Mouse (Mus musculus): ENCODE data around the gene Epha5. TPM values are rescaled to one million over a fixed set of nuclear protein-coding genes. Genes with fewer than 3 reads are reported as not detected.

The Epha5 gene
- polyA plus RNA-seq, 1 experiment = 0.18 TPM

- Histone ChIP-seq H3K9ac (ENCODE audit: low read depth, poor library complexity, severe bottlenecking) (no peak overlapping the region), H3K4me3 (ENCODE audit: low read depth, low read length) (no peak overlapping the region), H3K27ac (ENCODE audit: insufficient read depth, low read length) (no peak overlapping the region), H3K36me3 (ENCODE audit: control insufficient read depth, insufficient read depth, low read length, poor library complexity, severe bottlenecking) (no peaks in the 10 kb centered on the region), H3K27me3 (ENCODE audit: control insufficient read depth, insufficient read depth, low read length, poor library complexity, severe bottlenecking) (no peaks in the 10 kb centered on the region), H3K9me3 (replicated peaks; ENCODE audit: control insufficient read depth, insufficient read depth, low read length, poor library complexity, severe bottlenecking) (no peaks in the 10 kb centered on the region), H3K4me1 (ENCODE audit: control insufficient read depth, insufficient read depth, low read length) (no peaks in the 10 kb centered on the region)
- no peak for TF ChIP-seq CTCF (IDR thresholded peaks at IDR 0.05; ENCODE audit: low read depth, low read length)
- no peak for TF ChIP-seq EP300 (IDR thresholded peaks at IDR 0.05; ENCODE audit: insufficient read depth, low read depth, low read length)
- no peak for TF ChIP-seq POLR2A (IDR thresholded peaks at IDR 0.05; ENCODE audit: insufficient read depth, low read length)
Observed at GRCm38 (mm10) chr5:84081321-84081720, 335.9 kb downstream of the Epha5 start.

- TF ChIP-seq EP300 (IDR thresholded peaks at IDR 0.05; ENCODE audit: insufficient read depth, low read depth, low read length) = no peak
- no peak for TF ChIP-seq POLR2A (IDR thresholded peaks at IDR 0.05; ENCODE audit: insufficient read depth, low read length)
- TF ChIP-seq CTCF (IDR thresholded peaks at IDR 0.05; ENCODE audit: low read depth, low read length) = no peak
- Histone ChIP-seq H3K9me3 (replicated peaks; ENCODE audit: control insufficient read depth, insufficient read depth, low read length, poor library complexity, severe bottlenecking) (no peaks in the 10 kb centered on the region), H3K27ac (ENCODE audit: insufficient read depth, low read length) (no peak overlapping the region), H3K4me1 (ENCODE audit: control insufficient read depth, insufficient read depth, low read length) (no peaks in the 10 kb centered on the region), H3K27me3 (ENCODE audit: control insufficient read depth, insufficient read depth, low read length, poor library complexity, severe bottlenecking) (no peaks in the 10 kb centered on the region), H3K9ac (ENCODE audit: low read depth, poor library complexity, severe bottlenecking) (no peak overlapping the region), H3K4me3 (ENCODE audit: low read depth, low read length) (no peak overlapping the region), H3K36me3 (ENCODE audit: control insufficient read depth, insufficient read depth, low read length, poor library complexity, severe bottlenecking) (no peaks in the 10 kb centered on the region)
Observed at GRCm38 (mm10) chr5:84070976-84071375, 346.2 kb downstream of the Epha5 start.

- no peaks in the 10 kb centered on the region for H3K27me3 ChIP-seq (ENCODE audit: control insufficient read depth, insufficient read depth, low read length, poor library complexity, severe bottlenecking)
- H3K36me3 ChIP-seq (ENCODE audit: control insufficient read depth, insufficient read depth, low read length, poor library complexity, severe bottlenecking) = no peaks in the 10 kb centered on the region
- H3K9me3 ChIP-seq (replicated peaks; ENCODE audit: control insufficient read depth, insufficient read depth, low read length, poor library complexity, severe bottlenecking) = no peaks in the 10 kb centered on the region
- no peak overlapping the region for H3K4me3 ChIP-seq (ENCODE audit: low read depth, low read length)
- H3K4me1 ChIP-seq (ENCODE audit: control insufficient read depth, insufficient read depth, low read length) = no peaks in the 10 kb centered on the region
- H3K27ac ChIP-seq (ENCODE audit: insufficient read depth, low read length) = no peak overlapping the region
- TF ChIP-seq EP300 (IDR thresholded peaks at IDR 0.05; ENCODE audit: insufficient read depth, low read depth, low read length) (no peak), POLR2A (IDR thresholded peaks at IDR 0.05; ENCODE audit: insufficient read depth, low read length) (no peak), CTCF (IDR thresholded peaks at IDR 0.05; ENCODE audit: low read depth, low read length) (no peak)
- H3K9ac ChIP-seq (ENCODE audit: low read depth, poor library complexity, severe bottlenecking) = no peak overlapping the region
Observed at GRCm38 (mm10) chr5:84053880-84054279, 363.3 kb downstream of the Epha5 start.

- no peaks in the 10 kb centered on the region for H3K36me3 ChIP-seq (ENCODE audit: control insufficient read depth, insufficient read depth, low read length, poor library complexity, severe bottlenecking)
- no peak overlapping the region for H3K9ac ChIP-seq (ENCODE audit: low read depth, poor library complexity, severe bottlenecking)
- no peaks in the 10 kb centered on the region for H3K9me3 ChIP-seq (replicated peaks; ENCODE audit: control insufficient read depth, insufficient read depth, low read length, poor library complexity, severe bottlenecking)
- no peaks in the 10 kb centered on the region for H3K4me1 ChIP-seq (ENCODE audit: control insufficient read depth, insufficient read depth, low read length)
- H3K27me3 ChIP-seq (ENCODE audit: control insufficient read depth, insufficient read depth, low read length, poor library complexity, severe bottlenecking) = no peaks in the 10 kb centered on the region
- H3K4me3 ChIP-seq (ENCODE audit: low read depth, low read length) = no peak overlapping the region
- no peak overlapping the region for H3K27ac ChIP-seq (ENCODE audit: insufficient read depth, low read length)
- TF ChIP-seq POLR2A (IDR thresholded peaks at IDR 0.05; ENCODE audit: insufficient read depth, low read length) (no peak), CTCF (IDR thresholded peaks at IDR 0.05; ENCODE audit: low read depth, low read length) (no peak), EP300 (IDR thresholded peaks at IDR 0.05; ENCODE audit: insufficient read depth, low read depth, low read length) (no peak)
Observed at GRCm38 (mm10) chr5:84037250-84037963, 379.8 kb downstream of the Epha5 start.
